Mouse (Mus musculus): Measurements from ENCODE around the gene Anp32e.

GRCm38 (mm10) chr3:95893126-95893525, 35.9 kb upstream of the Anp32e start:
- TF ChIP-seq CTCF (IDR thresholded peaks at IDR 0.05; ENCODE audit: borderline replicate concordance, control insufficient read depth, extremely low read depth, insufficient read depth, low read length, poor library complexity) (no peak), POLR2A (IDR thresholded peaks at IDR 0.05; ENCODE audit: control insufficient read depth, extremely low read depth, insufficient read depth, low read length, poor library complexity) (no peak)

Measured in thymus, adult 2 months (tissue).